Mouse (Mus musculus): ENCODE results near the gene Tas2r116.

The Tas2r116 gene

DNA sequence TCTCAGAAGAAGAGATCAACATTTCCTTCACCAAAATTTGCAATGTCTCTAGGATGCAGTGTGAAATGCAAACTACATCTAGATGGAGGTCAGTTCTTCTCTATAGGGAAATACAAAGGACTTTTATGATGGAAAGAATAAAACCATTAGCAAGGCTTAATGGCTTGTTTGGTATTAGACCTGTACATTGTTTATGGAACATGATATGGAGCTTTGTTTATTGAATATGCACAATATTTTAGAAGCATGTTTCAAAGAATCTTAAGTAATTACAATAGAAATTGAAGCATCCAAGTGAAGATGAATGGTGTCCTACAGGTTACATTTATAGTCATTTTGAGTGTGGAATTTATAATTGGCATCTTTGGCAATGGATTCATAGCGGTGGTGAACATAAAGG is at the start of gene Tas2r116:
Gene Tas2r116, plus strand, starts transcription at position 301 of the 400 bp plus-strand sequence.
- no peak for DNase-seq

DNA sequence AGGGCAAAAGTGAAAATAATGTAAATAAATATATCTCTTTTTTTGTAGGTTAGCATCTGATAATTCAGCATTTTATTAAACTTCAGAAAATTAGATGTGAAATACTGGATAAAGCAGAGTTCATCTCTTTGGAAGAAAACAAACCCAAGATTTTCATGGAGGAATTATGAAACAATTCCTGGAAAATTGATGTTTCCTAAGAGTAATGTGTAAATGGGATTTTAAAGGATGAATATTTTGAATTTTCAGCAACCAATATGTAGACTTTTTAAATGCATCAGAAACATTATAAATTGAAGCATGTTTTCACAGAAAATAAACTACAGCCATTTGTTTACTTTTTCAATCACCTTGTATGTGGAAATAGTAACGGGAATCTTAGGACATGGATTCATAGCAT is 8.4 kb upstream of the Tas2r116 start, which contains the start of gene Tas2r123:
Gene Tas2r123, plus strand, starts transcription at position 301 of the 400 bp plus-strand sequence.
- no peak for DNase-seq

DNA sequence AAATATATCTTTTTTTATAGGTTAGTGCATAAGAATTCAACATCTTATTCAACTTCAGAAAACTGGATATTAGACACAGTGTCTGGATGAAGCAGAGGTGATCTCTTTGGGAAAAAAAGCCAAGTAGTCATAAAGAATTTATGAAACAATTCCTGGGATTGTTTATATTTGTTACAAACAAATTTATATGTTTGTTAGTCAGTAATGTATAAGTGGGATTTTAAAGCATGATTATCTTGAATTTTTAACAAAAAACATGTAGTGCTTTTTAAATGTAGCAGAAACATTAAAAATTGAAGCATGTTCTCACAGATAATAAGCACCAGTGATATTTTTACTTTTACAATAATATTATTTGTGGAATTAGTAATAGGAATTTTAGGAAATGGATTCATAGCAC is 12.5 kb downstream of the Tas2r116 start, which contains the start of gene Tas2r110:
Gene Tas2r110, plus strand, starts transcription at position 301 of the 400 bp plus-strand sequence.
- no peak for DNase-seq

DNA sequence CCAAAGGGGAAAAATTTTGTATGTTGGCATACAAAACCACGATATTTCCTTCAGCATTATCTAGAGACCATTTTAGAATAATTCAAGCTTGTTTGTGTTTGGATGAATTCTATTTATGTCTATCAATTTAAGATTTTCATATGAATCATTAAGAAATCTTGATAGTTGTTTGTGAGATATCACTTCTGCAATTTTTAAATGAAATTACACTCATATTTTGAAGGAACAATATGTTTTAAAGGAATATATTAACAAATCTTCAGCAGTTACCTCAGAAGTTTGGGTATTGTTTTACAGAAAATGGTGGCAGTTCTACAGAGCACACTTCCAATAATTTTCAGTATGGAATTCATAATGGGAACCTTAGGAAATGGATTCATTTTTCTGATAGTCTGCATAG is 37.5 kb downstream of the Tas2r116 start, which contains the start of gene Tas2r113:
Gene Tas2r113, plus strand, starts transcription at position 301 of the 400 bp plus-strand sequence.
- no peak for DNase-seq
